Mouse (Mus musculus) hindbrain, embryonic 15.5 days (tissue): ENCODE measurements at regions not wholly inside any gene's neighbourhood (a gene's known extent, or its start where the extent isn't known, plus 50 kb on each side); places are given as distances from the start of the nearest gene placed in this dataset.

Experiments used
- ATAC-seq: fragments of 200-750 bp; cut with Nextera tagmentation; 2 replicates; pipeline ENCODE4 v1.8.0; 2017; ENCODE audit warnings: low read depth, moderate number of reproducible peaks, moderate TSS enrichment; ENCODE audit not compliant: low FRiP score
- H3K27ac ChIP-seq: fragments of 300-500 bp; sonication (generic); replicated peaks from 2 replicates; pipeline ENCODE4 v1.5.1; 2015; ENCODE audit warnings: mild to moderate bottlenecking, inconsistent platforms
- H3K27me3 ChIP-seq: fragments of 300-500 bp; sonication (generic); 2 replicates; pipeline ENCODE4 v1.6.1; 2015; ENCODE audit warnings: control low read depth, inconsistent platforms
- H3K36me3 ChIP-seq: fragments of 300-500 bp; sonication (generic); 2 replicates; pipeline ENCODE4 v1.6.1; 2015; ENCODE audit warnings: control low read depth, inconsistent platforms
- H3K4me1 ChIP-seq: fragments of 300-500 bp; sonication (generic); replicated peaks from 2 replicates; pipeline ENCODE4 v1.6.1; 2015; ENCODE audit warnings: control low read depth, inconsistent platforms
- H3K4me2 ChIP-seq: fragments of 300-500 bp; sonication (generic); 2 replicates; pipeline ENCODE4 v1.6.1; 2015; ENCODE audit warnings: moderate library complexity, mild to moderate bottlenecking, inconsistent platforms
- H3K4me3 ChIP-seq: fragments of 300-500 bp; sonication (generic); 2 replicates; pipeline ENCODE4 v1.5.1; 2015; ENCODE audit warnings: mild to moderate bottlenecking, inconsistent platforms
- H3K9ac ChIP-seq: fragments of 300-500 bp; sonication (generic); 2 replicates; pipeline ENCODE4 v1.6.1; 2015; ENCODE audit warnings: inconsistent platforms
- H3K9me3 ChIP-seq: fragments of 300-500 bp; sonication (generic); 2 replicates; pipeline ENCODE4 v1.6.1; 2016; ENCODE audit warnings: control low read depth, inconsistent platforms
- WGBS: fragments of 180-500 bp; shearing (Covaris S2); methylation state at CpG from one replicate; pipeline ENCODE4 v1.1.7; 2015; 5-methylcytosine and 5-hydroxymethylcytosine counted together

DNA sequence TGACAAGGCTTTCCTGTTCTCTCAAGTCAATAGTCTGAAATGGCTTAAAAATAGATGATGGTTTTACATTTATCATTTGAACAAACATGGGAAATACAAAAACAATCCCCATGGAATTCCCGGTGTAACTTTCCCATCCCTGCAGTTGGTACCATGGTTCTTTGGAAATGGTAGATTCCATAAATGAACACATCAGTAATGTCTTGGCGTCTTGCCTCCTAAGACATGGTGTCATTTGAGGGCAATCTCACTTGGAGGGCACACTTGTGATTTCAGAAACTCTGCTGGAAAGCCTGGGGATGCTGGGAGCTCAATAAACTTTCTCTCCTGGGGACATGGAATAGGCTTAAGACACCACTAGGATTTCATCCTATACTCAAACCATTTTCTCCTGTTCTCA, 306.8 kb downstream of the Nuf2 start:
- ATAC-seq: no peak
- no peaks in the 10 kb centered on the region for H3K27me3 ChIP-seq
- no peak overlapping the region for H3K27ac ChIP-seq
- 89% methylated on average over 2 of the region's 2 CpGs for WGBS
- H3K36me3 ChIP-seq: no peaks in the 10 kb centered on the region
- H3K9ac ChIP-seq: no peak overlapping the region
- H3K4me3 ChIP-seq: no peak overlapping the region
- H3K9me3 ChIP-seq: no peaks in the 10 kb centered on the region
- H3K4me1 ChIP-seq: no peaks in the 10 kb centered on the region
- H3K4me2 ChIP-seq: no peak overlapping the region

DNA sequence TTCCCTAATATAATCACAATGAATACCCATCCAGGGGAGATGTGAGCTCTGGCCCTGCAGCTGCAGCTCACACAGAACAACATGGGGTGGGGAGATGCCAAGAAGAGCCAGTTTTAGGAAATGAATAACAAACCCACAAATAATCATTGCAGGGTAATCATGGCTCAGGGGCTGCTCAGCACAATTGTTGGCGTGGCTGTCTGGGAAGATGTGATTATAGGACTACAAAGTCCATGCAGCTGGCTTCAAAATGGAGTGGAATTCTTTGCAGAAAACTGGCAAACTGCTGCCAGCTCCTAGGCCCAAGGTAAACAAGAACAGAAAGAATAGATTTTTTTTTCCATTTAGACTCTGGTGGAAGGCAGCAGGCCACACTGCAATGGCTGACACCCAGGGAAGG, 343.6 kb downstream of the Nuf2 start:
- Histone ChIP-seq H3K9me3 (no peaks in the 10 kb centered on the region), H3K27ac (no peak overlapping the region), H3K4me1 (0 out of 2 replicates have a peak, but pooled peaks cover 3% of the 10 kb centered on the region), H3K4me3 (no peak overlapping the region), H3K9ac (no peak overlapping the region), H3K4me2 (no peak overlapping the region), H3K36me3 (no peaks in the 10 kb centered on the region), H3K27me3 (no peaks in the 10 kb centered on the region)
- WGBS: 57% methylated on average over 1 of the region's 1 CpGs
- ATAC-seq: no peak

DNA sequence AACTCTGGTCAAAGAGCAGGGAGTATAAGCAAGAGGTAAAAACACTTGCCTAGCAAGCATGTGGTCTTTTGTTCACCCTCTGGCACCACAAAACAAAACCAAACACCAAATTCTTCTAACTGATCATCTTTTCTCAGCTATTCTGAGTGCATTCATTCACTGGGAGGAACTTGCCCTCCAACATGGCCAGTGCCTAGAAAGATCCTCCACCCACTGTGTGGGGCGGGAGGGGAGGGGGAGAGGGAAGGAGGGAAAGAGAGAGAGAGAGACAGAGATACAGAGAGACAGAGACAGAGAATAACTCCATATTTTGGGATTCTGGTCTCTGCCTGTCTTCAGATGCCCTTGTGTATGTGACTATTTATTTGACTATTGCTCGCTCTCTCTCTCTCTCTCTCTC, 360.9 kb downstream of the Nuf2 start:
- no peak overlapping the region for H3K27ac ChIP-seq
- no peak for ATAC-seq
- H3K36me3 ChIP-seq: no peaks in the 10 kb centered on the region
- WGBS: 83% methylated on average over 2 of the region's 2 CpGs
- H3K9me3 ChIP-seq: no peaks in the 10 kb centered on the region
- H3K4me1 ChIP-seq: no peaks in the 10 kb centered on the region
- H3K9ac ChIP-seq: no peak overlapping the region
- H3K27me3 ChIP-seq: no peaks in the 10 kb centered on the region
- H3K4me2 ChIP-seq: no peak overlapping the region
- H3K4me3 ChIP-seq: no peak overlapping the region

DNA sequence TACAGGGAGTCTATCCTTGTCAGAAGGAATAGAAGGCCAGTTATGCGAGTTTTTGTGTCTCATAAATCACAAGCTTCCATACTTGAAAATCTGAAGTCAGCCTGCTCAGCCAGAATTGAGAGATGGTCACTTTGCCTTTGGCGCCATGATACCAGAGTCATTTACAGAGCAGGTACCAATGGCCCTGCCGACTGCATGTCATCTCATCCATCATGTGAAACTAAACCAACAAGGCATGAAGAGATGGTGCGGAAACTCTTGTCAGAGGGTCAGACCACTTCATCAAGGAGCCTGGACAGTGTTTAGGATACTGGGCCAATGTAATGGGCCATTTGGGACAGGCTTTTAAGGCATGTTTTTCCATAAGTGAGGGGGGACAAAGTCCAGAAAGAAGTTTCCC, 363.2 kb downstream of the Nuf2 start:
- no peak overlapping the region for H3K9ac ChIP-seq
- H3K36me3 ChIP-seq: no peaks in the 10 kb centered on the region
- no peaks in the 10 kb centered on the region for H3K27me3 ChIP-seq
- no peak for ATAC-seq
- no peak overlapping the region for H3K27ac ChIP-seq
- no peaks in the 10 kb centered on the region for H3K4me1 ChIP-seq
- no peak overlapping the region for H3K4me2 ChIP-seq
- no peaks in the 10 kb centered on the region for H3K9me3 ChIP-seq
- 90% methylated on average over 4 of the region's 4 CpGs for WGBS
- no peak overlapping the region for H3K4me3 ChIP-seq

DNA sequence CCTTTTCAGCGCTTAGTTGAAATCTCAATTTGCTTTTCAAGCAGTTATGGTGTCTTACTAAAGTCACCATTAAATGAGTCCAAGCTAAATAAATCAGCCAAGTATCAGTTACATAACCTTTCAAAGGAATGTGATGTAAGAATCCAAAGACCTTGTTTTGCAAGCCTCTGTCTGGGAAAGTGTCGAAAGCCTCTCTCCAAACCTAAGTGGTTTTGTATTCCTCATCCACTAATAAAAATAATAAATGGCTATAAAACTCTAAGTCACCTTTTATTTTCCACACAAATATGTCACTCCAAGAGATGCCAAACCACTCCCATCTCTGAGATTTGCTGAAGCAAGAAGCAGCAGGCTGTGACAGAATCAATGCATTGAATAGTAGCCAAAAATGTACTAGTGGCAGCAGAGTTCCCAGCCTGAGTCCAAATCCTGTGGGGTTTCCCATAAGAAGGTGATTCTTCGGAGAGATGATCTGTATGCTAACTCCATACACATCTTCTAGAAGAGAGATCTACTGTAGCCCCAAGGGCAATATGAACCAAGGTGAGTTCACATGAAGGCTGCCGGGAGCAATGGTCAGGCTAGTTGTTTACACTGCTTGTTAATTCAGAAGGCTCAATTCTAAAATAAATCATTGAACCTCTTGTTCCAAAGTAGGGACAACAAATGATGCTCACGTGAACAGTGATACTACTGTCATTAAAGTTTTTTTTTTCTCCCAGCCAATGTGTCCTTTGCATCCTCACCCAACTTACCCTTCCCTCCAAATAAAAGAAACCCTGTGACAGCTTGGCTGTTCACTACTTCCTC, 365.0 kb downstream of the Nuf2 start:
- 88% methylated on average over 5 of the region's 5 CpGs for WGBS

GRCm38 (mm10) chr1:169160858-169161257, 370.4 kb downstream of the Nuf2 start:
- Histone ChIP-seq H3K4me2 (no peak overlapping the region), H3K9ac (no peak overlapping the region), H3K9me3 (peaks cover 4% of the 10 kb centered on the region; the same call in 1 of the 2 replicates), H3K27me3 (no peaks in the 10 kb centered on the region), H3K4me3 (no peak overlapping the region), H3K36me3 (no peaks in the 10 kb centered on the region), H3K27ac (no peak overlapping the region), H3K4me1 (no peaks in the 10 kb centered on the region)
- 83% methylated on average over 6 of the region's 6 CpGs for WGBS
- ATAC-seq: no peak

More for the DNA sequence above, 365.0 kb downstream of the Nuf2 start:
- H3K27ac ChIP-seq: no peak overlapping the region
- no peak overlapping the region for H3K9ac ChIP-seq
- H3K4me2 ChIP-seq: no peak overlapping the region
- no peak for ATAC-seq
- no peaks in the 10 kb centered on the region for H3K4me1 ChIP-seq
- H3K27me3 ChIP-seq: no peaks in the 10 kb centered on the region
- H3K4me3 ChIP-seq: no peak overlapping the region
- peaks cover 4% of the 10 kb centered on the region; the same call in 1 of the 2 replicates for H3K9me3 ChIP-seq
- H3K36me3 ChIP-seq: no peaks in the 10 kb centered on the region

DNA sequence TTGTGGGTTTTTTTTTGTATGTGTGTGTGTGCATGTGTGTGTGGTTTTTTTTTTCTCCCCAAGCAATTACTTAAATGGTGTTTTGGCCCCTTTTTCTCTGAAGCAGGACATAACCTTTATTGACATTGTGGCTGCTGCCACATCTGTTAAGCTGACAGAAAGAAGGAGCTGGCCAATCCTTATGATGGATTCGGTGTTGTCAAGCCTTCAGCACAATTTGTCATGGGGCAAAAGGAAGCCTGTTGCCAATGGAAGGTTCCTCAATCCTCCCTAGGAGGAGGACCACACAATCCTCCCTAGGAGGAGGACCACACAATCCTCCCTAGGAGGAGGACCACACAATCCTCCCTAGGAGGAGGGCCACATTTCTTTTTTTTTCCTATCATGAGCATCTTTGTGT, 371.0 kb downstream of the Nuf2 start:
- Histone ChIP-seq H3K27ac (no peak overlapping the region), H3K9ac (no peak overlapping the region), H3K4me3 (no peak overlapping the region), H3K36me3 (no peaks in the 10 kb centered on the region), H3K27me3 (no peaks in the 10 kb centered on the region), H3K4me1 (no peaks in the 10 kb centered on the region), H3K9me3 (peaks cover 4% of the 10 kb centered on the region; the same call in 1 of the 2 replicates), H3K4me2 (no peak overlapping the region)
- ATAC-seq: no peak
- 82% methylated on average over 1 of the region's 1 CpGs for WGBS

DNA sequence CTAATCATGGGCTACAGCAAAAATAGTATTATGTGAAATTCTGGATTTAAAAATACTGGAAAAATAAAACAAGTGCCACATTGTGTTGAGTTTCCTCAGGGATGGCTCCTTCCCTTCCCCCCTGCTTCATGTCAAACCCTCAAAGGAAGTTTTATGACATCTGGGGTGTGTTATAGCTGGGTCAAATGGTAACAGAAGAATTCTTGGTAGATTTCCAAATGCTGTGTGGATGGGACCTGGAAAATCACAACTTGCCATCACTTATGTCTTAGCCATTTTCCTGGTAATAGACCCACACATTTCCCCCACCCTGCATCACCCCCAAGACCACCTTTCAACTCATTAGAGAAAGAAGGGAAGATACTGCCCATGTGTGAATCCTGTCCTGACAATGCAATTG, 371.5 kb downstream of the Nuf2 start:
- Histone ChIP-seq H3K4me3 (no peak overlapping the region), H3K9me3 (peaks cover 4% of the 10 kb centered on the region; the same call in 1 of the 2 replicates), H3K4me1 (no peaks in the 10 kb centered on the region), H3K27me3 (no peaks in the 10 kb centered on the region), H3K9ac (no peak overlapping the region), H3K36me3 (no peaks in the 10 kb centered on the region), H3K4me2 (no peak overlapping the region), H3K27ac (no peak overlapping the region)
- no peak for ATAC-seq

GRCm38 (mm10) chr1:169157496-169157895, 373.8 kb downstream of the Nuf2 start:
- WGBS: 82% methylated on average over 3 of the region's 3 CpGs
- H3K9me3 ChIP-seq: peaks cover 4% of the 10 kb centered on the region; the same call in 1 of the 2 replicates

DNA sequence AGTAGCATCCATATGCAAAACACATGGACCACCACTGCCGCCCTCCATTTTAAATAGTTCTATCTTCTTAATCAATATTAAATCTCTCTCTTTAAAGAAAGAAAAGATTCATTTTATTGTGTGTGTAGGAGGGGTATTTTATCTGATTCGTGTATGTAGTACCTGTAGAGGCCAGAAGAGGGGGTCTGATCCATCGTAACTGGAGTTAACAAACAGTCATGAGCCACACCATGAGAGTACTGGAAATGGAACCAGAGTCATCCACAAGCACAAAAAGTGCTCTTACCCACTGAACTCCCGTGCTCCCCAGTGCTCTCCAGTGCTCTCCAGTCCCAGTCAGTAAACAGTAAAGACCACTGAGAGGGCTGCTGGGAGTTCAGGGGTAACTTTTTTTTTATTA, 374.4 kb downstream of the Nuf2 start:
- H3K36me3 ChIP-seq: no peaks in the 10 kb centered on the region
- H3K4me1 ChIP-seq: no peaks in the 10 kb centered on the region
- H3K27me3 ChIP-seq: no peaks in the 10 kb centered on the region
- no peak overlapping the region for H3K9ac ChIP-seq
- no peak overlapping the region for H3K4me2 ChIP-seq
- no peak for ATAC-seq
- WGBS: 86% methylated on average over 4 of the region's 4 CpGs
- H3K9me3 ChIP-seq: peaks cover under 1% of the 10 kb centered on the region; the same call in 1 of the 2 replicates
- no peak overlapping the region for H3K4me3 ChIP-seq
- no peak overlapping the region for H3K27ac ChIP-seq

More at GRCm38 (mm10) chr1:169157496-169157895, 373.8 kb downstream of the Nuf2 start:
- Histone ChIP-seq H3K4me1 (no peaks in the 10 kb centered on the region), H3K4me3 (no peak overlapping the region), H3K36me3 (no peaks in the 10 kb centered on the region), H3K9ac (no peak overlapping the region), H3K4me2 (no peak overlapping the region), H3K27ac (no peak overlapping the region), H3K27me3 (no peaks in the 10 kb centered on the region)
- no peak for ATAC-seq

GRCm38 (mm10) chr1:169155484-169156459, 375.5 kb downstream of the Nuf2 start:
- no peak overlapping the region for H3K9ac ChIP-seq
- no peaks in the 10 kb centered on the region for H3K27me3 ChIP-seq
- H3K27ac ChIP-seq: no peak overlapping the region
- no peaks in the 10 kb centered on the region for H3K4me1 ChIP-seq
- 78% methylated on average over 14 of the region's 14 CpGs for WGBS
- H3K4me2 ChIP-seq: no peak overlapping the region
- no peak overlapping the region for H3K4me3 ChIP-seq
- no peaks in the 10 kb centered on the region for H3K9me3 ChIP-seq
- H3K36me3 ChIP-seq: no peaks in the 10 kb centered on the region
- no peak for ATAC-seq

DNA sequence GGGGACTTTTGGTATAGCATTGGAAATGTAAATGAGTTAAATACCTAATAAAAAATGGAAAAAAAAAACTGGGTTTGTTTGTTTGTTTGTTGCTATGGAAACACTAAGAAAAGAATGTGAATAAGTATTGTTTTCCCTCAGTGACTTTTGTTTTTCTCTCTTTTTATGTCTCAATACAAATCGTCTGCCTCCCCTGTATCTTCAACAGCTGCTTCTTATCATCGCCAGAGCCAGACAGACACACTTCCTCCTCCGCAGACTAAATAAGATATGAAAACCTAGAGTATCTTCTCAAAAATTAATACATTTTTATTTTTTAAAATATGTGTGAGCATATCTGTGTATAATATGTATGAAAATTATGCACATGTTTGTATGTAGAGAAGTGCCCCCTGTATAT, 389.0 kb downstream of the Nuf2 start:
- H3K9ac ChIP-seq: no peak overlapping the region
- no peak overlapping the region for H3K27ac ChIP-seq
- no peak overlapping the region for H3K4me2 ChIP-seq
- 65% methylated on average over 3 of the region's 3 CpGs for WGBS
- no peaks in the 10 kb centered on the region for H3K27me3 ChIP-seq
- no peaks in the 10 kb centered on the region; the same call in 1 of the 2 replicates for H3K9me3 ChIP-seq
- ATAC-seq: no peak
- H3K4me3 ChIP-seq: no peak overlapping the region
- H3K4me1 ChIP-seq: peaks cover 5% of the 10 kb centered on the region; the same call in 1 of the 2 replicates
- H3K36me3 ChIP-seq: no peaks in the 10 kb centered on the region
